Mouse (Mus musculus): ENCODE data around the gene Gtf3c2.
A peak's percentile ranks its signal among the peaks of the same experiment; 100 is the strongest.

DNA sequence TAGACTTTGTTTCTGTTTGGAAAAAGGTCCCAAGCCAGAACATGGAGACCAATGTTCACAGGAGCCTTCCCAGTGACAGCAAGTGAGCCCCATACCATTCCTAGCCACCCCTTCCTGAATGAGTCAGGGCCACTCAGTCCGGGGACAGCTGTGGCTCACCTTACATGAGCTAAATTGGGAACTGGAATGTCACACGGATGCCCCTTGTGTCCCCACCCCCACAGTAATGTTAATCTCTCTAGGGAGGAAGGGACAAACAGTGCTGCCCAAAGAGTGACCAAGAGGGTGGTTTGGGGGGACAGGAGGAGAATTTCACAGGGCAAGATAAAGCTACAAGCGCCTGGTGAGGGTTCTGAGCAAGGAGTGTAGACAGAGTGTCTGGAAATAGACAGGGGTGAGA is 63.6 kb downstream of the Gtf3c2 start, which contains the start of gene Trim54:
- no peak for TF ChIP-seq CTCF (IDR thresholded peaks at IDR 0.05; ENCODE audit: control insufficient read depth, insufficient read depth, insufficient read length)
- peak; percentile 55 for TF ChIP-seq MYOD1 (IDR thresholded peaks at IDR 0.05; ENCODE audit: control insufficient read depth, insufficient read length, low read depth)
- TF ChIP-seq USF1 (IDR thresholded peaks at IDR 0.05; ENCODE audit: low read depth) = no peak
